32 mouse cellular contexts compared by ENCODE assay signal in genomic region chr7:75287237-75287636, GRCm38 (mm10). TPM values are rescaled to one million over a fixed set of nuclear protein-coding genes. Genes with fewer than 3 reads are reported as not detected.
DNase-seq lines count a peak whose midpoint lies in the region; ATAC-seq and TF ChIP-seq lines count a peak whose summit lies in the region.
"Had no signal": no experiment of that assay in that cellular context is flagged by ENCODE, and none has a peak within 500 bp of the region (broad histone marks: within the 10 kb centered on the region; RNA-seq: fewer than 3 reads in every experiment).

No protein-coding gene starts in this region.

- peak; percentile 24 for DNase-seq in heart, adult 11 months
- peak; percentile 57 to 74 for DNase-seq in left cerebral cortex, postnatal 14 days (ENCODE audit: low spot score in 2 of 2)
- no peak for DNase-seq in left cerebral cortex, postnatal 4 days
- peak; percentile 39 for DNase-seq in brain, embryonic 14.5 days (ENCODE audit: low read depth)
- peak; percentile 30 for DNase-seq in right cerebral cortex, postnatal 14 days
- no peak for DNase-seq in urinary bladder, postnatal 10 days (ENCODE audit: low spot score)
- no peak for DNase-seq in heart, postnatal 14 days
- DNase-seq: adrenal gland, postnatal 10 days; B cell, adult 2 months; cerebellum, adult 11-12 months; cerebellum, postnatal 14 days; gastrocnemius, postnatal 14 days; heart, adult 18-20 months; kidney, adult 9 months; kidney, postnatal 10 days; liver, embryonic 13.5 days; lung, adult 2 months; lung, postnatal 10 days; thymus, postnatal 4 days had no signal

- H3K27me3 ChIP-seq in heart, embryonic 12.5 days (replicated peaks): no peaks in the 10 kb centered on the region
- H3K27me3 ChIP-seq: forebrain, embryonic 13.5 days; limb, embryonic 15.5 days; liver, embryonic 13.5 days; midbrain, embryonic 13.5 days; neural tube, embryonic 13.5 days had no signal

- ATAC-seq in heart, embryonic 12.5 days (ENCODE audit: insufficient number of reproducible peaks, low FRiP score): no peak
- ATAC-seq: activated CD4-positive, CD25-positive, alpha-beta regulatory T cell, adult 4 months; forebrain, embryonic 13.5 days; intestine, postnatal 0 days; midbrain, embryonic 13.5 days had no signal

- no peak overlapping the region for H3K4me3 ChIP-seq in heart, embryonic 12.5 days
- H3K4me3 ChIP-seq: forebrain, embryonic 13.5 days; limb, embryonic 10.5 days; limb, embryonic 15.5 days; liver, embryonic 13.5 days; midbrain, embryonic 13.5 days; neural tube, embryonic 13.5 days had no signal

- H3K9ac ChIP-seq in heart, embryonic 12.5 days: no peak overlapping the region
- H3K9ac ChIP-seq: forebrain, embryonic 13.5 days; hindbrain, embryonic 14.5 days; limb, embryonic 15.5 days; liver, embryonic 13.5 days; midbrain, embryonic 13.5 days; neural tube, embryonic 13.5 days had no signal

- H3K4me2 ChIP-seq in heart, embryonic 12.5 days: no peak overlapping the region
- H3K4me2 ChIP-seq: forebrain, embryonic 13.5 days; heart, embryonic 11.5 days; hindbrain, embryonic 14.5 days; limb, embryonic 15.5 days; liver, embryonic 13.5 days; midbrain, embryonic 13.5 days; neural tube, embryonic 13.5 days had no signal

- H3K9me3 ChIP-seq in heart, embryonic 12.5 days (replicated peaks): peaks cover 4% of the 10 kb centered on the region
- H3K9me3 ChIP-seq: limb, embryonic 10.5 days; limb, embryonic 15.5 days; liver, embryonic 13.5 days; midbrain, embryonic 13.5 days had no signal

- intact Hi-C loops in left cerebral cortex, postnatal 14 days (cut with DNase I): no loop called here
- intact Hi-C loops in left cerebral cortex, postnatal 4 days (cut with DNase I): no loop called here
- intact Hi-C loops in heart, postnatal 14 days (cut with DNase I): no loop called here

- H3K36me3 ChIP-seq in heart, embryonic 12.5 days: no peaks in the 10 kb centered on the region
- H3K36me3 ChIP-seq: limb, embryonic 10.5 days; limb, embryonic 15.5 days; liver, embryonic 13.5 days; midbrain, embryonic 13.5 days; neural tube, embryonic 13.5 days had no signal

- TF ChIP-seq CTCF in brain, embryonic 14.5 days (IDR thresholded peaks at IDR 0.05; ENCODE audit: borderline replicate concordance, extremely low read depth, insufficient read depth, insufficient read length): no peak

- H3K27ac ChIP-seq in heart, embryonic 12.5 days (ENCODE audit: poor library complexity, severe bottlenecking): no peak overlapping the region
- H3K27ac ChIP-seq: forebrain, embryonic 13.5 days; hindbrain, embryonic 14.5 days; limb, embryonic 10.5 days; limb, embryonic 15.5 days; liver, embryonic 13.5 days; macrophage; midbrain, embryonic 13.5 days; neural tube, embryonic 13.5 days had no signal

- 88% methylated on average over 6 of the region's 6 CpGs for WGBS in heart, embryonic 12.5 days

- H3K4me1 ChIP-seq in heart, embryonic 12.5 days (replicated peaks): no peaks in the 10 kb centered on the region
- H3K4me1 ChIP-seq: limb, embryonic 15.5 days; liver, embryonic 13.5 days had no signal

- TF ChIP-seq POLR2A in brain, embryonic 14.5 days (IDR thresholded peaks at IDR 0.05; ENCODE audit: borderline replicate concordance, extremely low read depth, insufficient read depth, insufficient read length, poor library complexity, severe bottlenecking): no peak

RNA-seq across cellular contexts. Expression of gene Sv2b, which starts 21.8 kb away (rescaled TPM):
- polyA plus RNA-seq in heart, embryonic 12.5 days (2016; fragmentation: Nextera tagmentation; extraction: Ambion mirVana): 0.54 and 0.64 TPM in 2 replicates
- total RNA-seq in left cerebral cortex, postnatal 14 days (2021): 100 to 1,000 TPM; 327 to 351 TPM
- 10 to 100 TPM; 80.7 to 87.9 TPM for total RNA-seq in left cerebral cortex, postnatal 4 days (2021)
- 4.7 and 7.0 TPM in 2 replicates for polyA plus RNA-seq in brain, embryonic 14.5 days (2012; rRNA removed)
- total RNA-seq in heart, postnatal 14 days (2021): under 1 TPM; 0.53 to 0.63 TPM
- total RNA-seq: hematopoietic stem cell, adult 5-6 weeks; megakaryocyte-erythroid progenitor cell, adult 5-6 weeks had no signal
- polyA plus RNA-seq: activated CD4-positive, CD25-positive, alpha-beta regulatory T cell, adult 4 months; macrophage had no signal

Comparison
In these comparisons a context has a peak if more than half of its experiments do, and no peak if none do; other contexts are left out.
1. DNase-seq: peak in heart, adult 11 months (single experiment), left cerebral cortex, postnatal 14 days (2 of 2), brain, embryonic 14.5 days (single experiment) and right cerebral cortex, postnatal 14 days (single experiment); none in left cerebral cortex, postnatal 4 days (single experiment), urinary bladder, postnatal 10 days (single experiment) and heart, postnatal 14 days (0 of 2).
2. RNA of gene Sv2b, which starts 21.8 kb away (total RNA-seq): 327 to 351 TPM in left cerebral cortex, postnatal 14 days and 80.7 to 87.9 TPM in left cerebral cortex, postnatal 4 days; 0.53 to 0.63 TPM in heart, postnatal 14 days; every median in the first group is over 10 times any median in the second.